Mouse (Mus musculus): ENCODE results near the gene Furin. TPM values are rescaled to one million over a fixed set of nuclear protein-coding genes. Genes with fewer than 3 reads are reported as not detected.

Gene Furin
- total RNA-seq, 1 experiment from 2014 or later = 157 TPM

GRCm38 (mm10) chr7:80372166-80372565, 33.1 kb downstream of the Furin start:
- DNase-seq = no peak

DNA sequence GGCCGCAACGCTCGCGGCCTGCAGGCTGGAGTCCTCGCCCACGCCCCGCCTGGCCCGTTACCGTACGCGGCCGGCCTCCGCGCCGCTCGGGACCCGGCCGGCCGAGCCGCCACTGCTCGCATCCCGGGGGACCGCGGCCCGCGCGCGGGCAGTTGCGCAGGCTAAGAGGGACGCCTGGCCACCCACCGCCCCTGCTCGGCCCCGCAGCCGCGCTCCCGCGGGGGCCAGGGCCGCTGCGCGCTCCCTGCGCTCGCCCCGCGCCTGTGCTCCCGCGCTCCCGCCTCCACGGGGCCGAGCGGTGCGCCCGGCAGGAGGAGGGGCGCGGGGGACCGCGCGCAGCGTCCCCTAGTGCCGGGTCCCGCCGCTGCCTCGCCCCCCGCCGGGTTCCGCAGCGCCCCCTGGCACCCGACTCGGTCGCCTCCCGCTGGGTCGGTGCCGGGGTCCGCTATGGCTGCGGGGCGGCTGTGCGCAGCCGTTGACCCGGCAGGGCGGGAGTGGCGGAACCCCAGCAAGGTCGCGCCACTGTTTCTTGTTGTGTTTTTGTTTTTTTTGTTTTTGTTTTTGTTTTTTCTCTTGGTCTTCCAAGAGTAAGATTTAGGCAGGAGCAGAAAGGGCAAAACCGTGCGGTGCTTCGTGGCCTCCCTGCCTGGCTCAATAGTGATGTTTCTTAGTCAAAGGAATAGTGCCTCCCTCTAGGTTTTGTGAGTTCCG, 34.0 kb downstream of the Furin start, which contains the start of gene Man2a2:
Gene Man2a2 (minus strand): TSS at position 335 of the 711 bp plus-strand sequence.
- peak; percentile 87 for DNase-seq

- DNase-seq = peak; percentile 80
These were observed 34.6 kb downstream of the Furin start for GRCm38 (mm10) chr7:80370649-80371040.

DNA sequence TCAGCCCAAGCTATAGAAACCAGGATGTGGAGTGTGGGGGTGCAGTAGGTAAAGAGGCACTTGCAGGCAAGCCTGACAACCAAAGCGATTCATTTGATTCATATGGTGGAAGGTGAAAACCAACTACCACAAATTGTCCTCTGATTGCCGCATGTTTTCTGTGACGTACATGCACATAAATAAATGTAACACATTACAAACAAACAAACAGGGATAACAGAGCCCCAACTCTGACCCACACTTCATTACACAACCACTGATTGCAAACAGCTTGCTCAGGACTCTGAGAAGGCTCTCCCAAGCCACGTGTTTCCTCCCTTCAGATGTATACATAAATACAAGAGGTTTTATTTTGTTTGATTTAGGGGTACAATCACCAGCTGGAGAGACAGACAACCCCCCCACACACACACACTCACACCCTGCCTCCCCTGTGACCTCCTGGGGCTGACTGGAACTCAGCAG, 35.2 kb downstream of the Furin start:
- DNase-seq = no peak

DNA sequence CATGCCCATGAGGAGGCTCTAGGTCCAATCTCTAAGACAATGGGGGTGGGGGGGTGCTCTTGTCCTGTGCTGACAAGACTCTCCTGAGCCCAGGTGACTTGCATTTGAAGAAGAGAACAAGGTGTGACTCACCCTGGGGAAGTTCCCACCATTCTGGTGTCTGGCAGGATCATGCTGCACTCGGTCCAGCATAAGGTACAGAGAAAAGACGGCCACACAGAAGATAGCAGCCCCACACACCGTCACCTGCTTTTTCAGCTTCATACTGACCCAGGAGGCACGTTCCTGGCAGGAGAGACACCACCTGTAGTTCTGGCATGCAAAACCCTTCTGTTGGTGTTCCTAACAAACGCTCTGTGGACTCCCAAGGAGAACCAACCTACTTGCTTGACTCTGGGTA, 35.8 kb downstream of the Furin start:
- DNase-seq = no peak

GRCm38 (mm10) chr7:80368635-80369421, 36.4 kb downstream of the Furin start:
- peak; percentile 53 for DNase-seq

DNA sequence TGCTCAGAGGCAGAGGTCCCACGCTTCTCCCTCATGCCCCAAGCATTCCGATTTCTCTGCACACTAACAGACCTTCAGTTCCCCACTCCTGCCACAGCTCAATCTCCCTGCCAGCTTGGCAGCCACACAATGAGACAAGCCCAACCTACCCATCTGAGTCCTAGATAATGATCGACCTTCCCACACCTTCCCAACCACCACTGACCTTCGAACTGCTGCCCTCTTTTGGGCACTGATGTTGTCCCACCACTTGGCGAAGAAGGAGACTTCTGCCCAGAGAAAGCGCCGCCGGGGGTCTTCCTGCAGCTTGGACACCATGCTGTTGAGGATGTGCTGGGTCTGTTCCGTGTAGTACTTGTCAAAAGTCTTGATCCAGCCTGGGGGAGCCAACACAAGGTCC, 37.2 kb downstream of the Furin start:
- DNase-seq = no peak

GRCm38 (mm10) chr7:80367232-80367631, 38.0 kb downstream of the Furin start:
- no peak for DNase-seq

DNA sequence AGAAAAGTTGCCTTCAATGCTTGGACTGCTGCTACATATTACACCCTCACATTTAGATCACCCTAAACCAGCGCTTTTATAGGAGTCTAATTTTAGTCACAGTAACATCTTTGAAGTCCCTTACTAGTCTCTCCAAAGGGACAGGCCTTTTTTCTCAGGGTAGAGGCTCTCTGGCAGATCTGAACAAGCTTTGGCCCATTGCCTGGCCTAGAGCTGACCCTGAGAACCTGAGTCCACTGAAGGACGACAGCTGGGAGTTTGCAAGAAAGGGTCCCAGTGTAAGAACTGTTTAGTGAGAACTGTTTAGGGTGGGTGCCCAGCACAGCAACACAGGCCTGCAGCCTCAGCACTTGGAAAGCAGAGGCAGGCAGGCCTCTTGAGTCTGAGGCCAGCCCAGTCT, 39.5 kb downstream of the Furin start:
- peak; percentile 73 for DNase-seq

DNA sequence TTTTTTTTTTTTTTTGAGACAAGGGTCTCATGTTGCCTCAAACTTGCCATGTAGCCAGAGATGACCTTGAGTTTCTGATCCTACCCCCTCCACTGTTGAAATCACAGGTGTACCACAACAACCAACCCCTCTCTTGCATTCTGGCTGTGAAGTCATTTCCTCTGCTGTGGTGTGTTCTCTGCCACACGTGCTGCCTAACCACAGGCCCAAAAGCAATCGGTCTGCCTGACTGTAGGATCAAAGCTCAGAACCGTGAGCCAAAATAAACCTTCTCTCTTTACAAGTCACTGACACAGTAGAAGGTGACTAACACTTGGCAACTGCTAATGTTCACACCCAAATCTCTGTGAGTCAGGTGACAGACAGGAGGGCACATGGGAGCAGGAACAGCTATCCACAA, 44.8 kb downstream of the Furin start:
- no peak for DNase-seq

GRCm38 (mm10) chr7:80358039-80358438, 47.2 kb downstream of the Furin start:
- no peak for DNase-seq

DNA sequence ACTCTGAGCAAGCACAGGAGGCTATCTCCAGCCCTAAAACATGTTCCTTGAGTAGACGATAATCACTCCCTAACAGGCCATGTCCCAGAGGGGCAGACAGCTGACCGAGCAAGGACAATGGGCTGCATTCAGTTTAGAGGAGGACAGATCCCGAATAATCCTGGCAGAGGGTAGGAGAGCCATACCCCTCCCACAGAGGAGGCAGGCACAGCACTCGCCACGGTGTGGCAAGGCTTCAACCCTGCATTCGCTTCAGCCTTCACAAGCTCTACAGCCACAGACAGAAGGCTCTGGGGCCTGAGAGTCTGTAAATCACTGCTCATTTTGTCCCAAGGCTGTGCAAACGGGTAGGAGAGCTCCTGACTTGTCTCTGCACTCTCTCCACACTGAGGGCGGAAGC, 48.1 kb downstream of the Furin start:
- no peak for DNase-seq

DNA sequence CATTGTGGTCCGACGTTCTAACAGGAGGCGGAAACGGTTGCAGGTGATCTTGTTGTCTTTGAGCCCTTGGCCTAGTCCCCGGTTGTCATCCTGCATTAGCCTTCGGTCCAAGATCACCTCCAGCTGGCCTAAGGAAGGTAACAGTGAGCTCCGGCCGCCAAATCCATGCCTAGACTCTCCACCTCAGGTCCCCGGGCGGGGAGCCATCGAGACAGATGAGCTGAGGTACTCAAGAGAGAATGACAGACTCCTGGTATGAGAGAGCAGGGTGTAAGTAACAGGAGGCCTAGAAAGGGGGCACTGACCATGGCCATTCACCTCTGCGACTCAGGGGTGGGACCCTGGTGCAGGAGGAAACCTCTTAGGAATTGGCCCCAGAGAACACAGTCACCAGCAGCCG, 48.9 kb downstream of the Furin start:
- no peak for DNase-seq

DNA sequence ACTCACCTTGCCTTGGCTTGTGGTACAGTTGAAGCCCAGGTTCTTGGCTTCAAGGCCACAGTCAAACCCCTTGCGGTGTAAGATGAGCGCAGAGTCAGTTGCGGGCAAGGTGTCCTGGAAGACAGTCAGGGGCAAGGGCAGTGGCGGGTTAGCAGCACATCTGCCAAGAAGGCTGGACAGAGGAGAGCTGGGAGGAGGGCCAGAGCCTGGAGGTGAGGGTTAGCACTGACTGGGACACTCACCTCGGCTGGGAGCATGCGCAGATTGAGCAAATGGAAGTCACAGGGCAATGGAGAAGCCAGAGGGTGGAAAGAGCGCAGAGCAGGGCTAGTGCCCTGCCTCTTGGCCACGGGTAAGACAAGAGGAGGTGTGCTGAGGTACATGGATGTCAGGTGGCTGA, 52.3 kb downstream of the Furin start:
- no peak for DNase-seq

DNA sequence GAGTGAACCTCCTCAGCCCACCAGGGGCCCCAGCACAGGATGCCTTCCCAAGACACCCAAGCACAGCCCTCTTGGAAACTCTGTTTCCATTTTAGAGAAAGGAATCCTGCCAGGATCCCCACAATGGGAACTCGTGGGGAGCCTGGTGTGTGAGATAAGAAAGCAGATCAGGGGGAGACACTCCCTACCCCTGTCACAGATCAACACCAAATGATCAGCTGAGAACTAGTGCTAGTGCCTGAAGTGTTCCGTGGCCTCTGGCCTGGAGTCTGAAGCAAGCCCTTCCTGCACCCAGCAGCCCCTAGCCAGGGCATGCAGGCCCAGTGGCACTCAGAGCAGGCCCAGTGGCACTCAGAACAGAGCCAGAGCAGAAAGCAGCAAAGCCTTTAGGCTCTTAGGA, 54.4 kb downstream of the Furin start:
- DNase-seq = no peak

GRCm38 (mm10) chr7:80347670-80348586, 57.3 kb downstream of the Furin start:
- DNase-seq = no peak

DNA sequence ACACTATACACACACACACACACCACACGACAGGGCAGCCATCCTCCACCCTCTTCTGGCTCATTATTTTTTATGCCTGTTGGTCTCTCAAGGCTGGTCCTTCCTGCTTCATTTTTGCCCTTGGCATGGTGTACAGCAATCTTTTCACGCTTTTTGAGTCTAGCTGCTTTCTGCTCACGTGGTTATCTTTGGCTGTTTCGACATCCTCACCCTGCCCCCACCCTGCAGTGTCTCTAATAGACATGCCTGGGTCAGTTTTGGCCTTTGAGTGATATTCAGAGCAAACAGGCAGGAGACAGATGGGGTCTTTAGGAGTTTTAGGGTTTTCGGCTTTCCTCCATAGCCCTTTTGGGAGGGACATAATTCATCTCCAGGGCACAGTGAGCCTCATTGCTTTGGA, 58.4 kb downstream of the Furin start:
- no peak for DNase-seq

DNA sequence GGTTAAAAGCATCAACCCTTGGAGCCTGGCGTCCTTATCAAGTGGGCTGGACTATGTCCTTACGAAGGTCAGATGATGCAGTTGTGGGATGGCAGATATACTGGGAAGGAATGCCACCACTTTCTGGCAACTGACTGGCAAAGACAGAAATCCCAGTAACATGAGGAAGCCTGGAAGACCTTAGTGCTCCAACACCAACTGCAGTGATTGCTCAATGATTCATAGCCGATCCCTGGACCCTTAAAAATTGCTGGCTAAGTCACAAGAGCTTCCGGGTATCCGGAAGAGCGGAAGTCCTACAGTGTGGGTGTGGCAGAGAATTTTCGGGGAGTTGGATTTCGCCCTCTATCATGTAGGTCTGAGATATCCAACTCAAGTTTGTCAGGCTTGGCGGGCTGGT, 59.1 kb downstream of the Furin start:
- DNase-seq = no peak

GRCm38 (mm10) chr7:80343270-80344018, 61.8 kb downstream of the Furin start:
- no peak for DNase-seq

- DNase-seq = peak; percentile 91
These were observed 62.4 kb downstream of the Furin start, which contains the start of gene Hddc3 for GRCm38 (mm10) chr7:80342858-80343257. TSS of gene Hddc3 (plus strand) at chr7:80343104.

GRCm38 (mm10) chr7:80341793-80342192, 63.4 kb downstream of the Furin start:
- no peak for DNase-seq

DNA sequence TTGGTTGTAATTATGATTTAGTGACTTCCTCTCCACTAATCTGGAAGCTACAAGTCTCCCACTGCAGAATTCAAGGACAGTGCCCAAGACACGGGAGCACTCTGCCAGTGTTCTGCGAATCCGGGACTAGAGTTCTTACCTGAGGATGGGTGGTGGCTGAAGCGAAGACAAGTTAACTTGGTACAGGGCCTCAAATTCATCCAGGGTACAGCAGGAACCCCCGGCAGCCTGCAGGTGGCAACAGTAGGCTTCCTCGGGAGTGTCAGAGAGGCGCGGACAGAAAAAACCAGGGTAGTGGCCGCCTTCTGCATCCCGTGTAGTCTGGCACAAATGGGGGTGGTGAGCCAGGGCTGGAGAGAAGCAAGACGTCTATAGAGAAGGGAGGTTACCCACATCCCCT, 64.4 kb downstream of the Furin start, which contains the start of gene Unc45a:
Gene Unc45a (minus strand): TSS at position 213 of the 400 bp plus-strand sequence.
- peak; percentile 67 for DNase-seq
